Mouse (Mus musculus) thymus, postnatal 14 days (tissue): ENCODE data around the gene Nup88.
"Not testable (repeated sequence)": the region's sequence is repeated elsewhere in the genome, so short reads cannot be mapped to it uniquely, and the experiment has no call there.

Experiments
- DNase-seq: peaks from one replicate; pipeline ENCODE4 v3.0.0; 2021

Nup88 gene

GRCm38 (mm10) chr11:70969271-70969794 is 440 bp downstream of the Nup88 start:
- no peak for DNase-seq

- no peak for DNase-seq
These were observed 5.4 kb downstream of the Nup88 start for GRCm38 (mm10) chr11:70964222-70964907.

GRCm38 (mm10) chr11:70960786-70961554 is 8.8 kb downstream of the Nup88 start:
- no peak for DNase-seq

- DNase-seq: no peak
These were observed 15.1 kb downstream of the Nup88 start for GRCm38 (mm10) chr11:70954711-70955110.

GRCm38 (mm10) chr11:70944935-70945817 is 24.6 kb downstream of the Nup88 start:
- no peak for DNase-seq

GRCm38 (mm10) chr11:70943651-70944050 is 26.1 kb downstream of the Nup88 start:
- no peak for DNase-seq

- DNase-seq: no peak
These were observed 27.2 kb downstream of the Nup88 start for GRCm38 (mm10) chr11:70942596-70942995.

- no peak for DNase-seq
These were observed 34.5 kb downstream of the Nup88 start for GRCm38 (mm10) chr11:70935316-70935715.

- no peak for DNase-seq
These were observed 38.3 kb downstream of the Nup88 start for GRCm38 (mm10) chr11:70931461-70931860.

- DNase-seq: no peak
These were observed 50.2 kb downstream of the Nup88 start for GRCm38 (mm10) chr11:70919524-70919923.

- no peak for DNase-seq
These were observed 51.9 kb downstream of the Nup88 start for GRCm38 (mm10) chr11:70917896-70918295.

GRCm38 (mm10) chr11:70911920-70912319 is 57.9 kb downstream of the Nup88 start:
- DNase-seq: no peak

GRCm38 (mm10) chr11:70911323-70911722 is 58.5 kb downstream of the Nup88 start:
- no peak for DNase-seq

- DNase-seq: no peak
These were observed 63.1 kb downstream of the Nup88 start for GRCm38 (mm10) chr11:70906681-70907080.

GRCm38 (mm10) chr11:70898182-70898581 is 71.6 kb downstream of the Nup88 start:
- DNase-seq: not testable (repeated sequence)

- no peak for DNase-seq
These were observed 72.1 kb downstream of the Nup88 start for GRCm38 (mm10) chr11:70897680-70898079.
